Mouse (Mus musculus) kidney, postnatal 25 days (tissue): Measurements from ENCODE around the gene Efna2.
"Not testable (repeated sequence)": the region's sequence is repeated elsewhere in the genome, so short reads cannot be mapped to it uniquely, and the experiment has no call there.

Source experiments
- DNase-seq, 2 experiments: peaks; one replicate each; pipeline ENCODE4 v3.0.0; 2021; ENCODE audit warnings: mixed read lengths in 2 of 2

The Efna2 gene

DNA sequence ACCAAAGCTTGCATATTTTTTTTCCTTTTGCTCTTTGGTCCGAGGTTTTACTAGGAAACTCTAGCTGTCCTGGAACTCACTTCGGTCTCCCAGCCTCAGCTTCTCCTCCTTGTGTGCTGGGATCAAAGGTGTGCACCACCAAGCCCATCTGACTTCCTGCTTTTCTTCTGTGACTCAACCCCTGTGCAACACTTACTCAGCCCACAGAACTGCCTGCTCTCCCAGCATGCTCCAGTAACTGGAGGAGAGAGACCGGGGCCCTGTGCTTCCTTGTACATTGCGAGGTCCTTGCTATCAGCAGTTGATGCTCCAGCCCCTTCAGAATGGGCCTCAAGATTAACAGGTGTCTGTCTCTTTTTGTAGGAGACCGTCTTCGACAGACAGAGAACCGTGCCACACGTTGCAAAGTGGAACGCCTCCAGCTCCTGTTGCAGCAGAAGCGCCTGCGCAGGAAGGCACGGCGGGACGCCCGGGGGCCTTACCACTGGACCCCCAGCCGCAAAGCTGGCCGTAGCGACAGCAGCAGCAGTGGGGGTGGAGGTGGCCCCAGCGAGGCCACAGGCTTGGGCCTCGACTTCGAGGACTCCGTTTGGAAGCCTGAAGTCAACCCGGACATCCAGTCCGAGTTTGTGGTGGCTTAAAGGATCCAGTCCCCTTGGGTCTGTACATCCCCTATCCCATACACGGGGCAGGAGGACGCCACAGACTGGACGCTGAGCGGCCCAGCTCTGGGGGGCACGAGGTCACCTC lies 23.1 kb upstream of the Efna2 start:
- no peak for DNase-seq

DNA sequence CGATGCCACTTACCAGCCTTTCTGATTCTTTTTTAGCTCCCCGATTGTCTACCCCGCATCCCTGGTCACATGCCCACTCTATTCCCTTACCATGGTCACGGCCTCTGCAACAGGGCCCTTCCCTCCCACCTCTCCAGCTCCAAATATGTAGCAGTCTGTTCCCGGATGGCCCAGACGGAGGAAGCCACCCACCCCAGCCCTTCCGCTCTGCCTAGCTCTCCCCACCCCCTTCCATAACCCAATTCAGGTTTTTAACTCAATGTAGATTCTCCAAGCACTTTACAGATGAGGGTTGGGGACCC lies 22.6 kb upstream of the Efna2 start:
- DNase-seq = peak; percentile 63 to 84

DNA sequence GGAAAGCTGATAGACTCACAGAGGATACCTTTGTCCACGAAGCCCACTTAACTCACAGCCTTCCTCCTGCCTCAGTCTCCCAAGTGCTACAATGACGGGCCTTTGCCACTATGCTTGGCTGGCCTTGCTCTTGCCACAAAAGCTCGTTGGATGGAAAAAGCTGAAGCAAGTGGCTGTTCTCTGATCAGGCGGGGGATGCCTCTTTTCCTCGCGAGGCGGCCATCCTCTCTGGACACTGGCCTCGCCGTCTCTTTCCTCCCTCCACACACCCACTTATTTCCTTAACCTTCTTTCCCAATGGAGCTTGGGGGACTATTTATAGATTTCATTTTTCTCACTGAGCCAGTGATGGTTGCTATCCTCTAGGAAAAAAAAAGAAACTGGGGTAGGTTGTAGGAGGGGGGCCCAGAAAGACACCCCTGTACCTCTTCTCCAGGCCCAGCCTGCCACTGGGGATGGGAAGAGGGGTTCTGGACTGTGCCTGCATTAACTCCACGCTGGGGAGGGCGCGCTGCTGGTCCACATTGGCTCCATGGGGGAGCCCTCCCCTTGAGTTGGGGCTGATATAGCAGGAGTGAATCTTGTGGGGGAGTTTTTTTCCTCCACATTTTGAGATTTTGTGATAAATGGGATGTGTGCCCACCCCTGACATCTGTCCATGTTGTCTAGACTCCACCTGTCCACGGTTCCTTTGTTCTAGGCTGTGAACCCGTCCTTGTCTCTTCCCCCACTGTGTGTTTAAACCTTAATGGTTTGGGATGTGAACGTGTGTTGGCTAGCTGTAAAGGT lies 21.9 kb upstream of the Efna2 start:
- DNase-seq = no peak

DNA sequence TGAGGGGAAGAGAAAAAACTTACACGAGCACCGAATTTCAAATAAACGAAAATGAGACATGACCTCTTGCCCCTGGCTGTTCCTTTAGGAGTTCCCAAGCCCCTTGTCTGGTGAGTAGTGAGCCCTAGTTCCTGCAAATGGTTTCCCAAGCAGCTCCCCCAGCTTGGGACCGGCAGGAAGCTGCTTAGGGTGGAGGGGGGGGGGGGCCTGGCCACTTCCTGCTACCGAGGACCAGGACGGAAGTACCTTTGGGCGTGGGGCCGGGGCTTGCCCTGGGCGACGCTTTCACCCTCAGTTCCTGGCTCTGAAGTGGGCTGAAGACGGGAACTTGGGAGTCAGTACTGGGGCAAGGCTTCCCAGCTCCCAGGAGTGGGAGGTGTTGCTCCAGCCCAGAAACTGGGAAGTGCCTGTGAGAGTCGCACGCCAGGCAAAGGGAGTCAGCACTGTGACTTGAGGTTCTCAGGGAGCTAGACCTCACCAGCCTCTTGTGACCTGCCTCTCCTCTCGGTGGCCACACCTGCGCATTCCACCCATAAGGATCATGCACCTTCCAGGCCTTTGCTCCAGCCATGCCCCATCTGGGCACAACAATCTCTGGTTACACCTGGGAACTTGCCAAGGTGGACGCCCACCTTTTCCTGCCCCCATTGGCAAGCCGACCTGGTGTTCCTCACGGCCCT lies 20.8 kb upstream of the Efna2 start:
- DNase-seq = peak; percentile 75 to 90

DNA sequence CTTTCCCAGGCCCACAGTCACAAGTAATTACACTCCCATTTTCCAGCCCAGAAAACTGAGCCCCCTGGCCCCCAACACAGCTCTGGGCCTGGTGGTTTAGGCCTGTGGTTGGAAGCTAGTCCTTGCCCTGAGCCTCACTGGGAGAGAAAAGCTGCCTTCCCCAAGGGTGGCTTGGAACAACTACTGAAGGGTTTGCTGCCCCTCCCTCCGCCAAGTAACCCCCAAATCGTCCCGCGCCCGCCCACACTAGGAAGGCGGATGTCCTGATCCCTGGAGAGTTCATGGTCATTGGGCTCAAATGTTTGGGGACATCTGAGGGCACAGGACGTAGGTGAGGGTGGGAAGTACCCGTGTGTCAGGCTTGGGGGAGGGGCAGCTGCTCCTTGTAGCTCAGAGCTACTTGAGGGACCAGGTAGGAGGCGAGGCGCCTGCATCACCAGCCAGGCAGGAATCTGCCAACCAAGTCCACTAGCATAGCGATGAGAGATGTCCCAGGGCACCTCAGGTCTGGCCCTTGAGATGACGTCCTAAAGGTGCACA lies 20.2 kb upstream of the Efna2 start:
- peak; percentile 74 to 87 for DNase-seq

DNA sequence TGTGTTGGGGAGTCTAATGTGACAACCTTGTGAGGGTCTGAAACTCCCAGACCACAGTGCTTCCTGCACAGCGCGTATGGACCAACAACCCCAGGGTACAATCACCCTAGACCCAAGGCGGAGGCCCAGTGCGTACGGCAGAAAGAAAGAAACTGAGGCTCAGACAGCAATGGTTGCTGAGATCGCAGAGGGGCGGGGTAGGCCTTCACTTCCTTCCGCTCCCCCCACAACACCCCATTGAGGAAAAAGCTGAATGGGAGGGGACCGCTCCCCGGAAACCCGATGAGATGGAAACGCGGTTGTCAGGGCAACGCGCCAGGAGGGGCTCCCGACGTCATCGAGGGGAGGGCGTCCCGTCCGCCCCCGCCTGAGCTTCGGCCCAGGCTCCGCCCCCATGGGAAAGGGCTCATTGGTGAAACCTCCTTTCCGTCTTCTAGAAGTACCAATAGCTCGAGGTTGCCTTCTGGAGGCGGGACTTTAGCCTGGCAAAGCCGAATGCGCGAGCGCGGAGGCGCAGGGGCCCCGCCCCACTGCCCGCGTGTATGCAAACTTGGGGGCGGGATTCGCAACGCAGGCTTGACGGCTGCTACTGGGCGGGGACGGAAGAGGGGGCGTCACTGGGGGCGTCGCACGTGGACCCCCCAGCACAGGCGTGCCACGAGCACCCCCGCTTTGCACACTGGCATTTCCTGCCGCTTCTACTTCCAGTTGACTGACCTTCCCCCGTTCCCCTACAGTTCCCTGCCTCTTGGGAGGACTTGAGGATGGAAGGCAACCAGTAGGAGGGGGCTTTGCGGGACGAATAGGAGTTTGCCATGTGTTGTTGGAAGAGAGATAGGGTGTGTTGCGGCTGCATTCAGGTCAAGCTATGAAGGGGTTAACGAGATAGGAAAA lies 19.5 kb upstream of the Efna2 start:
- peak; percentile 98 to 99 for DNase-seq

DNA sequence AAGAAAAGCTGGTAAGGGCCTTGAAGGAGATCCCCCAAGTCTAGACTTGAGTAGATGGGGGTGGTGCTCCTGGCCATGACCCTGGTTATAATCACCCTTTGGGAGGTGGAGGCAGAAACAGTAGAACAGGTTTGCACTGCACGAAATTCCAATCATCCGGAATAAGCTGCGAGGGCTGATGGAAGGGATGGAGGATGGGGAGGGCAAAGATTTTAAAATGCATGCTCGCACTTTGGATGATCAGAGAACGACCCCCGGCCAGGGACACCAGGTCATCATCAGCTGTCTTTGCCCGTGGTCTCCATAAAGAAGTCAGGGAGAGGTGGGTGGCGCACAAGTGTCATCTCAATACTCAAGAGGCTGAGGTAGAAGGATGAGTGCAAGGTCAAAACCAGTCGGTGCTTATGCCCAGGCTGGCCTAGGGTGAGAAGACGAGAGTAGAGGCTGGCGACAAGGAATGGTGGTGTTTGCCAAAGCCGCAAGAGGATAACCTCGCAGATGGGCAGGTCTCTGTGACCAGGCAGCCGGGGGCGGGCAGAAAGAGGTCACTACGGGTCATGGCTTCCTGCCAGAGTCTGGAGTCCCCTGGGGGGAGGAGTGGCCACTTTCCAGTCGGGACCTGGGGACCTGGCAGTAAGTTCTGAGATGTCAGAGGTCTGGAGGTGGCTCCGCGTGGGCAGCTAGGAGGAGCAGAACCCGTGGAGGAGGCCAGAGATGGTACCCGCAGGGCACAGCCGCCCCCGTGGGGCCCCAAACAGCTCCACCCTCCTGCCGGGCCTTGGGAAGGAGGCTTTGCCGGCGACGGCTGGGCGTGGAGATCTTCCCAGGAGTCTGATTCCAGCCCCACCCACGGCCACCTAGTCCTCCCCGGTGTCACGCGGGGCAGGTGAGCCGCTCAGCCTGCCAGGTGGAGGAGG lies 18.6 kb upstream of the Efna2 start:
- peak; percentile 96 to 98 for DNase-seq

DNA sequence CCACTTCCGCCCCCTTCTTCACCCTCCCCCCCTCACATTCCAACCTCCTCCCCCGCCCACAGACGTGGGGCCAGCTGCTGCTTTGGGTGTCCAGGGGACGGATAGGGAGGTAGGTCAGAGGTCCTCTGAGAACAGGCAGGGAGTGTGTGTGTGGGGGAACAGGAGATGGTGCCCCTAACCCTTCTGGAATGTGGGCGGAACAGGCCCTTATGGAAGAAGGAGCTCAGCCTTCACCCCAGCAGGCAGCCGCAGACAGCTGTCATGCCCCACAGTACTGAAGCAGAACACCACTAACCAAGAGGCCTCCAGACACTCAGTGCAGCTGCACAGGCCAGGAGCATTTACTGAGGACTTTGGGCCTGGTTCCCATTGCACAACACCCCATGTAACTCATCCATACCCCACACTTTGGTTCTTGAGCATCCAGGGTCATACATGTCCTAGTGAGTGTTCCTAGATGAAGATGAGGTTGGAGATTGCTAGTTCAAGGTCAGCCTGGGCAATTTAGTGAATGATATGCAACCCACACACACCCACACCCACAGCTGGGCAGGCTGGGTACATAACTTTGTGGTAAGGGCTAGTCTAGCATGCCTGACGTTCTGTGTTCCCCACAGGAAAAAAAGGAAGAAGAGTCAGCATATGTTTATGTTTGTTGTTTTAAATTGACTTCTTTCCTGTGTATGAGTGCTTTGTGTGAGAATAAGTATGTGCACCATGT lies 17.6 kb upstream of the Efna2 start:
- peak; percentile 54 to 81 for DNase-seq

DNA sequence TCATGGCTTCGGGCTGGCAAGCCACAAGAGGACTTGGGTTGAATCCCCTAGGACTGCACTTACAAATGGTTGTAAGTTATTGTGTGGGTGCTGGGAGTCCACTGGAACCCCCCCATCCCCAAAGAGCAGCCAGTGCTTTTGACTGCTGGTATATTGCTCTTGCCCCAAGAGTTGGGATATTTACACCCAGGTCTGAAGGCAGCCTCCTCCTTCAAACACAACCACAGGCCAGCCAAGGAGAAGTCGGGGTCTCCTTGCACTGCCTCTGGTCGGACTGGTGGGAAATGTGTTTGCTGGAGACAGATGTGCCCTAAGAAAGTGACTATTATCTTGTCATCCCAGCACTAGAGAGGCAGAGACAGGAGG lies 17.1 kb upstream of the Efna2 start:
- DNase-seq = peak in 1 of 2 experiments; percentile 30

DNA sequence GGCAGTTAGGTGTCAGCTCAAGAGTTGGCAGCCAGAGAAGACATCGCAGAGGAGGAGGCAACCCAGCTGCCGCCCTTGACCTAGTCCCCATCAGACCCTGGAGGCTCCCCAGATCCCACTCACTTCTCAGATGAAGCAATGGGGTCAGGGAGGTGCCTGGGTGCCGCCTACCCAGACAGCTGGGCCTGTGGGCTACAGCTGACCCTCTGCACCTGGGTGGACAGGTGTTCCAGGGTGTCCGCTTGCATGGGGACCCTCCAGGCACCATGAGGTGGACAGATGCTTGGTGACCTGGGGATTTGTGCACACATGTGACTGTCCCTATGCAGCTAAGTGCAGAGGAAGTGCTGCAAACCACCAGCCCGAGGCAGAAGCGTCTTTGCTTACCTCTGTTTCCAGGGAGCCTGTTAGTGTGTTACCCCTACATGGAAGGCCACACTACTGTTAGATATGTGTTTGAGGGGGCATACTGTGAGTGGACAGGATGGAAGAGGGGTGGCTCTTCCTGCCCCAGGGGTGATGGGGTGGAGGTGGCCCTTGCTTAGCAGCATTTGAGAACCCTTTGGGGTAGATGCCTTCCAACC lies 16.5 kb upstream of the Efna2 start:
- DNase-seq = peak in 1 of 2 experiments; percentile 42

DNA sequence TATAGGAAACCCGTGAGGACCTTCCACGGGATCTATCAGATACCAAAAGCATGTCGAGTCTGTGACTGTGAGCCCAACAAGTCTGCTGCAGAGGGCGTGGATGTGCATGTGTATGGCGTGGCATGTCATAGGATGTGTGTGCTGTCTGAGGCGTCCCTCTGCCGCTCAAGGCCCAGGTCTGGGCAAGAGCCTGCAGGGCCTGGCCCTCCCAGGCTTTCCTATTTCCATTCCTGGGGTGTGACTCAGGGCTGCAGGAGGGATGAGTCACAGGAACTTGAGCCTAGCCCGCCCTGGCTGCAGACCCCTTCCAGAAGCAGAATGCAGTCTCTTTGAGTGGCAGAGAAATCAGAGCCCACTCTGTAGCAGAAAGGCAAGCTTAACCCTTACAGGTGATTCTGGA lies 15.6 kb upstream of the Efna2 start:
- peak in 1 of 2 experiments; percentile 58 for DNase-seq

DNA sequence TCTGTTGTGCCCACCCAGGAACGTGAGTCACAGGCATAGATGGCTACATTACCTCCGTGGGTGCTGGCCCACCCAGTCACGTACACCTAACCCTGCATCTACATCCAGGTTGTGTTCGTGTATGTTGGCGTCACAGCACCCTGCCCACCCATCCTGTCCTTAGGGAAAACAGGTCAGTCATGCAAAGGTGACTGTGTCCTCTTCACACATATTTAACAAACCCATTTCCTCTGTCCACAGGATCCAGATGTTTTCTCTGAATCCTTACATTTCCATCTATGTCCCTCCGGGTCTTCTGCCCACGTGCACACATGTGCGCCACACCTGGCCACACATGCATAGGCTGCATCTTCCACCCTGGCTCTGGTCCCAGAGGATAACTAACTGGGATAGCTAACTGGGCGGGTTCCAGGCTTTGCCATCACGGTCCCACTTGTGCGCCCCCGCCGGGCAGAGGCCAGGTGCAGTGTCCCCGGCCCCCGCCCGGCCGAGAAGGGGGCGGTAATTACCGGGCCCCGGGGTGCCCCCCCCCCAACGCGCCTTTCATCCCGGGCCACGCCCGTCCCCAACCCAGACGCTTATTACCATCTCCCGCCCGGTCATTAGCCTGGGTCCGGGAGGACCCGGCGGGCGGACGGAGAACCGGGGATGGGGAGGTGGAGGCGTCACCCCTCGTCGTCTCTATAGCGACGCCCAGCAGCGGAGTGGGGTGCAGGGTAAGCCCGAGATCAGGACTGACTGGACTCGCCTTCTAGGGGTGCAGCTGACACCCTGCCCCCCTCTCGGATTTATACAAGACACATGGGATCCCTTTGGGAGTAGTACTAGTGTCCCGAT lies 14.9 kb upstream of the Efna2 start:
- DNase-seq = peak; percentile 41 to 74

DNA sequence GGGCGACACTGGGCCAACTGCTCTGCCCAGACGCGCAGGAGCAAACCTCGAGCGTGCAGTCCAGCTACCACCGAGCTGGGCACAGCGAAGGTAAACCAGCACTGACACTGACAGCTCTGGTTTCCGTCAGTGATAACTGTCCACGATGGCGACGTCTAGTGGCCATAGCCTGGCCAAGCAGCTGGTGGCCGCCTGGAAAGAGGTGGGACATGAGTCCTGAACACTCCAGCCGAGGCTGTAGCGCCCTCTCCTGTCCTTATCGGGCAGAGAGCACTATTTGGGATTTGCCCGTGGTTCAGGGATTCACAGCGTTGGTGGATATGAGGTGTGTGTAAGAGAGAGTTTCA lies 14.3 kb upstream of the Efna2 start:
- DNase-seq = peak; percentile 97 to 99

DNA sequence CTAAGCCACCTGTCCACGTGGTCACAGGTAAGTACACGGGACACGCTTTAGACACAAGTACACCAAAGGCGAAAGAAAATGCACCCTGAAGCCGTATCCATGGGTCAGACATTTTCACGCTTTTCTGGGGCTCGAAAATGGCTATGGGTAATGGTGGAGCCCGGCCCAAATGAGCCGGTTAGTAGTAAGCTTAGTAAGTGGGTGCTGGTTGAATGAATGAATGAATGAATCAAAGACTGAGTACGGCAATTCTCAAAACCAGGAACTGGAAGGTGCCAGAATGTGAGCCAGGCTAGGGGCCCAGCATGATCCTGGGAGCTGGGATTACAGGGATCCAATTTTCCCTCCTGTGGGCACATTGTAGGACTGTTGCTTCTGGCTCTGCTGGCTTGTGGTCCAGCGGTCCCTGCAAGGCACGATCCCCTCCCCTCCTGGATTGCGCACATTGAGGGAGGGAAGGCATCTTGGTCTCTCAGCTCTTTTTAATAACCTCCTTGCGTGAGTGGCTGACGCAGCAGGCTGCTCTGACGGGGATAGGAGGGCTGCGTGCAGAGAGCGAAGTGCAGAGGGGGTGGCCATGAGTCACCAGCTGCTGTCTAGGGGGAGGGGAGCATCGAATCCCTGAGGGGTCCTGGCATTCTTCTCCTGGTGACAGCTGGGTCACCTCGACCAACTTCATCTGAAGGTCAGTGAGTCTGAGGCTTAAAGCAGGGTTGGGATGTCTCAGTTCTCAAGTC lies 13.7 kb upstream of the Efna2 start, which contains the start of gene Cirbp:
Gene Cirbp (plus strand): TSS at position 594 of the 737 bp plus-strand sequence.
- DNase-seq = peak; percentile 54 to 84

DNA sequence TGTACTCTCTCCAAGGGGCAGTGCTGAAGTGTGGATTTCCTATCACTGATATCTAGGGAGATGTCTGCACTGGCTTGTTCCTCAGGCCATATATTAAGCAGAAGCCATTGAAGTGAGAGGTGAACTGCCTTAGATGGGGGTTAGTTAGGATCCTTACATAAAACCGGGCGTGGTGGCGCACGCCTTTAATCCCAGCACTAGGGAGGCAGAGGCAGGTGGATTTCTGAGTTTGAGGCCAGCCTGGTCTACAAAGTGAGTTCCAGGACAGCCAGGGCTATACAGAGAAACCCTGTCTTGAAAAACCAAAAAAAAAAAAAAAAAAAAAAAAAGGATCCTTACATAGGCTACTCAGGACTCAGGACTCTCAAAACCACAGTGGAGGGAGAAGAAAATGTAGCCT lies 13.1 kb upstream of the Efna2 start:
- DNase-seq = not testable (repeated sequence)

DNA sequence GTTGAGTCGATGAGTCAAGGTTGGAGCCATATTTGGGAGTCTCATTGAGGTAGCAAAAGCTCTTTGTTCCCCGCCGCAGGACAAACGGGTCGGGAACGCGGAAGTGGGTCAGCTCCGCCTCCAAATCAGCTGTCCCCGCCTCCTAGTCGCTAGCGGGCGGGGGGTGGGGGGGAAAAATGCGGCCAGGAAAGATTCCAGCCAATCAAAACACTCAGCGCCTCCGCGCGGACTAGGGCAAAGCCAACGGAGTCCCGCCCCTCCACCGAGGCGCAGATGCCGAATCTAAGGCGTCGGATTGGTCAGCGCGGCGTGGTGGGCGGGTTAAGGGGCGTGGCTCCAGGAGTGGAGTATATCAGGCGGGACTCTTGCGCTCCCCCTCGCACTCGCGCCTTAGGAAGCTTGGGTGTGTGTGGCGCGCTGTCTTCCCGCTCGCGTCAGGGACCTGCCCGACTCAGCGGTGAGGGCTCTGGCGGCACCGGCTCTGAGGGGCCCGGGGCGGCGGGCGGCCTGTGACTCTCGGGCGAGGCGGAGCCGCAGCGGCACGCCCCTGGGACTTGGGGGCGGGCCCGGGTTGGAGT lies 11.7 kb upstream of the Efna2 start:
- DNase-seq = peak; percentile 99

DNA sequence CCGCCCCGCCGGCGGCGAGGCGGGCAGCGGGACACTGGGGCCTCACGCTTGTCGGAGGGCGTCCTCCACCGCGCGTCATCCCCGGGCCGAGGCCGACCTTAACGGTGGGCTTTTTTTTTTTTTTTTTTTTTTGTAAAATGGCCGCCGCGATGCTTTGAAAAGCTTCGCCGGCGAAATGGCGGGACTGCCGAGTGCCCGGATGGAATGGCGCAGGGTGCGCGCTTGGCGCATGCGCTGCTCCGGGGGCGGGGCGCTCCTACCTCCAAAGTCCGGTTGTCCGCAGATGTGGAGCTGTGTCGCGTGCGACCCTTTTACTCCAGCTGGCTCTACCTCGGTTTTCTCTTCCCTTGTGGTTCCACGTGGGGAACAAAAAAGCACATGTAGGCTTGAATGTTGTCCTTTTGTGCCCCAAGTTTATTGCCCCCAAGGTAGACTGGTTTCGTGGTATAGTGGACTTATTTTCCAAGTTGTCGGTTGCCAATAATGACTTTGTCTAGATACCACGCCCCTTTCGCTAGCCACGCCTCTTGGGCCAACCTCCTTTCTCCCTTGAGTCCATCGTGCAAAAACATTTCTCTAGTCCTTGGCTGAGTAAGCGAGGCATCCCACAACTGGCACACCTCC lies 11.1 kb upstream of the Efna2 start:
- peak; percentile 95 to 96 for DNase-seq

DNA sequence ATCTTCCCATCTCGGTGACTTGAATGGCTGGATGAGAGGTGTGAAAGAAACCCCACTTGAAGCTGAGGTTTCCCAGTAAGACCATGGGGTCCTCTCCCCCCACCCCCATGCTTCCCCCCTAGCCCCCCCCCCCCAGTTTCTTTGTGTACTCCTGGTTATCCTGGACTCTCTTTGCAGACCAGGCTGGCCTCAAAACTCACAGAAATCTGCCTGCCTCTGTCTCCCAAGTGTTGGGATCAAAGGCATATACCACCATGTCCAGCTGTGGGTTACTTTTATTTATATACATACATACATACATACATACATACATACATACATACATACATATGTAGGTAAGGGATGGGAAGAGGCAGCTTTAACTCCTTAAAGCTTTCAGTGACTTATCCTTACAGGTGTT lies 10.2 kb upstream of the Efna2 start:
- DNase-seq = peak in 1 of 2 experiments; percentile 36
